Mouse (Mus musculus) lung, adult 2 months (tissue): ENCODE results near the gene Patj. TPM values are rescaled to one million over a fixed set of nuclear protein-coding genes. Genes with fewer than 3 reads are reported as not detected.

Source experiments
- DNase-seq: peaks from one replicate; pipeline ENCODE4 v3.0.0; 2022
- H3K4me1 ChIP-seq: fragments of 200-500 bp; 2 replicates; pipeline ENCODE4 v1.6.1; 2011; ENCODE audit warnings: low read length; ENCODE audit not compliant: control insufficient read depth, insufficient read depth
- H3K4me3 ChIP-seq: fragments of 200-500 bp; replicated peaks from 2 replicates; pipeline ENCODE3; 2011; ENCODE audit warnings: low read depth, mild to moderate bottlenecking, control low read depth, low read length; ENCODE audit errors: extremely low read depth
- CTCF ChIP-seq: fragments of 200-500 bp; IDR thresholded peaks from 2 replicates; pipeline ENCODE4 v1.5.1; 2011; ENCODE audit warnings: mild to moderate bottlenecking, low read length, control low read depth; ENCODE audit not compliant: insufficient read depth
- POLR2A ChIP-seq: fragments of 200-500 bp; IDR thresholded peaks from 2 replicates; pipeline ENCODE4 v1.6.1; 2011; ENCODE audit warnings: low read depth, mild to moderate bottlenecking, control low read depth, low read length, borderline replicate concordance; ENCODE audit errors: extremely low read depth
- WGBS: fragments of 180-500 bp; shearing (Covaris S2); methylation state at CpG from one replicate; pipeline ENCODE4 v1.1.7; 2018; 5-methylcytosine and 5-hydroxymethylcytosine counted together
- polyA plus RNA-seq: library from polyadenylated mRNA; depleted of rRNA; stranded (reverse); fragments of >200 nt; gene quantifications from 2 replicates; pipeline ENCODE4 v1.2.3, GENCODE M21; 2012

Gene Patj
- polyA plus RNA-seq, 1 experiment: 17.4 TPM

DNA sequence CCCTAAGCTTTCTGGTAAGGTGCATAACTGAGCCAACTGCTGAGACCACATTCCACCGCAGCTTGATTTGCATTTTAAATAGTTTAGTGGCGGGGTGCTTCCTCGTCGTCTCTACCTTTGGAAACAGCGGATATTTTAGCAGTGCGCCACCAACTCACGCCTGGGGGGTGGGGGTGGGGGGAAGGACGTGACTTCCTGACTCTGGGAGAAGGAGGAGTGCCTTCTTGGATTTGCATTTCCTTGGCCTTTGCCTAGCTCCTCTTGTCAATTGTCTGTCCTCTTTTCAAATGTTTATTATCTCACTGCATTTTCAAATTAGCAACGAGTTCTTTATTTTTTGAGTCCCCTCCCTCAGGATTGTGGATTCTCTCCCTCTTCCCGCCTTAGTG lies 332.4 kb downstream of the Patj start:
- DNase-seq: no peak
- H3K4me1 ChIP-seq: no peaks in the 10 kb centered on the region; the same call in 1 of the 2 replicates
- 7% methylated on average over 10 of the region's 10 CpGs for WGBS
- H3K4me3 ChIP-seq: no peak overlapping the region
- no peak for TF ChIP-seq POLR2A
- no peak for TF ChIP-seq CTCF

DNA sequence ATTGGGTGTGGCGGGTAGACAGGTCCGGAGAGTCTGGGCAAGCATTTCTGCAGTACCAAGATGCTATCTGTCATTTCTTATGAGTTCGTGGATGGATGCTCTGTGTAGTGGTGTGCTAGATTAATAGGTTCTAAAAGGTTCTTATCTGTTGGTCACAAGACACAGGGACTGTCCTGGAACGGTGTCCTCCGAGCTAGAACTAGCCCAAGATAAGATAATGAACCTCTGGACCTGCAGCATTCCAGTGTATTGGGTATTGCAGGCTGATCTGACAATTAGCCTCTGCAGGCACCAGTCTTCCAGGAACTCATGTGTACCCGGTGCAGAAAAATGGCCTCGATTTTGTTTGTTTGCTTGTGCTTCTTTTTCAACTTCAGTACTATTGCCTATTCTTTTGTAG lies 333.1 kb downstream of the Patj start:
- H3K4me1 ChIP-seq: no peaks in the 10 kb centered on the region; the same call in 1 of the 2 replicates
- 56% methylated on average over 7 of the region's 7 CpGs for WGBS
- TF ChIP-seq CTCF (no peak), POLR2A (no peak)
- no peak for DNase-seq
- no peak overlapping the region for H3K4me3 ChIP-seq

DNA sequence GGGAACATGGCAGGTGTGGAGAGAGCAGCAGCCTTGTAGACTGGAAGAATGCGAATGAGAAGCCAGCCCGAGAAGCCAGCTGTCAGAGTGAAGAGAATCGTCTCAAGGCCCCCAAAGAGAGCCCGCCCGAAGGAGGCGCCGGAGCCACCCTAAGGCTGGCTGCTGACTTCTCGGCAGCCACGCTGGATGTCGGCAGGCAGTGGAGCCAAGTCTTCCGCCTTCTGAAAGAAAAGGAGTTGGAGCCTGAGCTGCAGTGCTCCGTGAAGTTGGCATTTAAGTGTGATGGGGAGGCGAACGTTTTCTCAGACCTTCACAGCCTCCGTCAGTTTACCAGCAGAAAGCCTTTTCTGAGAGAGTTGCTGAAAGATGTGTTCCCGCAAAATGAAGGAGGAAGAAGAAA lies 338.1 kb downstream of the Patj start:
- no peak for DNase-seq
- WGBS: 89% methylated on average over 16 of the region's 16 CpGs
- Histone ChIP-seq H3K4me1 (no peaks in the 10 kb centered on the region), H3K4me3 (no peak overlapping the region)
- no peak for TF ChIP-seq CTCF

DNA sequence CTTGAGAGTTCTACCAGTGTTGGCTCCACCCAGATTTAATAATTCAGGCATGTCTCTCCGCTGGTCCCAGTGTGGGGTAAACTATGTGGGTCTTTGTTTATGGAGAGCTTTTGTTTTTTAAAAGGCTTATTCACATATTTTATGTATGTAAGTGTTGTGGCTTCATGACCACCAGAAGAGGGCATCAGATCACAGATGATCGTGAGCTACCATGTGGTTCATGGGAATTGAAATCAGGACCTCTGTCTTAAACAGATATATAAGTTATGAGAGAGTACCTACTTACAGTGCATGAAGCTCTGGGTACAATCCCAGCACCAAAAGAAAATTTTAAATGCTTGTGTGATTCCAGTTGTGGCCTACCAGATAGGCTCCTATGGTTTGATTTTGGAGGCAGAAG lies 344.2 kb downstream of the Patj start:
- WGBS: 19% methylated on average over 2 of the region's 2 CpGs
- no peaks in the 10 kb centered on the region; the same call in 1 of the 2 replicates for H3K4me1 ChIP-seq
- TF ChIP-seq POLR2A (no peak), CTCF (no peak)
- no peak overlapping the region for H3K4me3 ChIP-seq
- no peak for DNase-seq

DNA sequence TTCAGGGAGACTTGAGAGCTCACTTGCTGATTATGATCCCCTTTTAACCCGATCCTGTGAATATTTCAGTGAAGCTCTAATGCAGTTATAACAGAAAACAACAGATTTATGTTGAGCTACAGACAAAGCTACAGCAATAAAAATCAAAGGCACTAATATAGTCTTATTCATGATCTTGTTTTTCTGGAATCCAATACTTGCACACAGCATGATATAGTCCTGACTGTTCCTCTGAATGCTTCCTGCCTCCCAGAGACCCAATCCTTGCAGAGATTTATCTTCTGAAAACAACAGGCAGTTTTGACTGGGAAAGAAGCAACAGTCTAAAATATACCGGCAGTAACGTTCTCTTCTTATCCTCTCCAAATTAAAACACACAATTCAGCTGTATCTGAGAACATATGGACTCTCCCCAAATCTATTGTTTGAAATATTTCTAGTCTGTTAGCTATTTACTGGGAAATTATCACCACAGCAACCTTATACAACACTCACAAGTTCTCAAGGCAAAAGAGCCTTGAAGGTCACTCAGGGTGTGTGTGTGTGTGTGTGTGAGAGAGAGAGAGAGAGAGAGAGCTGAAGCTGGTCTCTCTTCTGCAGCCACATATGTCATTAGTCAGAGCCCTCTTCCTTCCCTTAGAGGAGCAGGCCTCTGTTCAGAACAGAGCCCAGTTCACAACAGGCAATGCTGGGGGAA lies 347.8 kb downstream of the Patj start:
- TF ChIP-seq CTCF (no peak), POLR2A (no peak)
- WGBS: 53% methylated on average over 3 of the region's 3 CpGs
- H3K4me1 ChIP-seq: no peaks in the 10 kb centered on the region; the same call in 1 of the 2 replicates
- no peak for DNase-seq
- no peak overlapping the region for H3K4me3 ChIP-seq

DNA sequence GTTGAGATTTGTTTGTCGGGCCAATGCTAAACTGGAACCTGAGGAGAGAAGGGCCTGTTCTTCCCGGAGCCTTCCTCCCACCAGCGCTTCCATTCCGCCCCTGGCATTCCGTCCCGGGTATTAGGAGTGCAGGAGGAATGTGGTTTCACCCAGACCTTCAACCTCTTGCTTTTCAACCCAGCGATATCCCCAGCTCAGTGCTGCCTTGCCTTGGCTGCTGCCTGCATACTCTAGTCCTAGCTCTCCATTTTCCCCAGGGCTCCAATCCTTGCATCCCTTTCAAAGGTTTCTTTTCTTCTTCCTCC lies 348.3 kb downstream of the Patj start:
- TF ChIP-seq CTCF (no peak), POLR2A (no peak)
- Histone ChIP-seq H3K4me3 (no peak overlapping the region), H3K4me1 (no peaks in the 10 kb centered on the region; the same call in 1 of the 2 replicates)
- 27% methylated on average over 7 of the region's 7 CpGs for WGBS
- DNase-seq: no peak

DNA sequence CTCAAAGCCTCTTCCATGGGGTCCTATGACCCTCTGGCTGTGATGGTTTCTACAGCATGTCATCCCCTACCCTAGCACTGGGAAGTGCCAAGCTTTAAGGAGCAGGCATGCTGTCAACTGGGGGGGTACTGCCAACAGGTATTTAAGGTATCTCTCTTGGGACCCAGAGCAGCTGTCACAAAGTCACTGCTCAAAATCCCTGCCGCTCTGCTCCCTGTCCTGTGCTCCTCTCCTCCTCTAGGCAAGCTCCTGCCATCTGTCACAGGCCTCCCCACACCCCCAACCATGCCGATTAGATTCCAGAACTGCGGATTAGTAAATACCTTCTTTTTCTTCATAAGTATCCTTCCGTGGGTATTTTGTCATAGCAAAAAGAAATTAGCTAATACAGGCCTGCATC lies 358.9 kb downstream of the Patj start:
- H3K4me3 ChIP-seq: no peak overlapping the region
- TF ChIP-seq POLR2A (no peak), CTCF (no peak)
- no peak for DNase-seq
- no peaks in the 10 kb centered on the region for H3K4me1 ChIP-seq
- WGBS: 83% methylated on average over 4 of the region's 4 CpGs

DNA sequence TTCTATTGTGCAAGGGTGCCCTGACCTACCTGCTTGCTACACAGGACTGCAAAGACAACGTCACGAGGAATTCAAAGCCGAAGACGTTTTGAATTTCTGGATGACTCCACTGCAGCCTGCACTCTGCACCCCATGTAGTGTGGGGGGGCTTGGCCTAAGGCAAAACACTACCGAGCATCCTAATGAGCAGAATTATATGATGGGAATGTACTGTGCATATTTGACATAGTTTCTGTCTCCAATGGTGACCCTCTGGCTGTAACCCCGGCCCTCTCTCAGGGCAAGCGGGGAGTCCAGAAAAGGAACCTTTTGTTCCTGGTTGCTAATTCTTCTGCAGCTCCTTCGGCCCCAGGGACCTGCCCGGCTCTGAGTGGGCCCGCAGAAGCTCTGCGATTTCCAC lies 360.6 kb downstream of the Patj start:
- no peak for TF ChIP-seq POLR2A
- TF ChIP-seq CTCF: no peak
- DNase-seq: no peak

DNA sequence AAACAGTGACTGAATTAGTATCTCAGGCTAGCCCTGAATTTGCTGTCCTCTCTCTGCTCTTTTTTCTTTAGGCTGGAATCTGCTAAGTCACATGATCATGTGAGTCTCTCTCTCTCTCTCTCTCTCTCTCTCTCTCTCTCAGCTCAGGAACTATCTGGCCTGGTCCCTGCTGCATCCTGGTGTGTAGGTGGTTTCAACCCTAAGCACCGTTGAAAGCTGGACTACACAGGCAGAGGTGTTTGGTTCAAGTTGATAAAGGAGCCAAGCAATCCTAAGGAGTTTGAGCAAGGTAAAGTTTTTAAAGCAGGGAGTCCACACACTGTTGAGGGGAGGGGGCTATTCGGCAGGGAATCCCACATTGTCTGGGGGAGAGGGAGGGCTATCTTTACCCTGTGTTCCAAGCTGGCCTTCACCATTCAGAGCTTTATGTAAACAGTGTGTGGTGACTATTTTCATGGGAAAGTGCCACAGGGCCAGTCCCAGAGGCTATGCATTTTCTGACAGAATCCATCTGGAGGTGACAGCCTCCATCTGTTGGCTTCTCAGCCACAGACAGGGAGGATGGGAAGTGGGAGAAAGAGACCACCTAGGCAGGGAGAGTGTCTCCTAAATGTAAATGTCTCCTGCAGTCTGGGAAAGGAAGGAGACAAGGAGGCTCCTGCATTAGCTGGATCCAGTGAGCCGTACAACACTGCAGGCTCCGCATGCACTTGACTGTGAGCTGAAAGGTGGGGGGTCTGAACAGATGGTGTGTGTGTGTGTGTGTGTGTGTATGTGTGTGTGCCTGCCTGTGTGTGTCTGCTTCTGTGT lies 362.6 kb downstream of the Patj start:
- 48% methylated on average over 4 of the region's 4 CpGs for WGBS
- Histone ChIP-seq H3K4me3 (no peak overlapping the region), H3K4me1 (no peaks in the 10 kb centered on the region)
- TF ChIP-seq CTCF (no peak), POLR2A (no peak)
- no peak for DNase-seq

More for the DNA sequence above, 360.6 kb downstream of the Patj start:
- WGBS: 63% methylated on average over 11 of the region's 11 CpGs
- Histone ChIP-seq H3K4me3 (no peak overlapping the region), H3K4me1 (no peaks in the 10 kb centered on the region)

DNA sequence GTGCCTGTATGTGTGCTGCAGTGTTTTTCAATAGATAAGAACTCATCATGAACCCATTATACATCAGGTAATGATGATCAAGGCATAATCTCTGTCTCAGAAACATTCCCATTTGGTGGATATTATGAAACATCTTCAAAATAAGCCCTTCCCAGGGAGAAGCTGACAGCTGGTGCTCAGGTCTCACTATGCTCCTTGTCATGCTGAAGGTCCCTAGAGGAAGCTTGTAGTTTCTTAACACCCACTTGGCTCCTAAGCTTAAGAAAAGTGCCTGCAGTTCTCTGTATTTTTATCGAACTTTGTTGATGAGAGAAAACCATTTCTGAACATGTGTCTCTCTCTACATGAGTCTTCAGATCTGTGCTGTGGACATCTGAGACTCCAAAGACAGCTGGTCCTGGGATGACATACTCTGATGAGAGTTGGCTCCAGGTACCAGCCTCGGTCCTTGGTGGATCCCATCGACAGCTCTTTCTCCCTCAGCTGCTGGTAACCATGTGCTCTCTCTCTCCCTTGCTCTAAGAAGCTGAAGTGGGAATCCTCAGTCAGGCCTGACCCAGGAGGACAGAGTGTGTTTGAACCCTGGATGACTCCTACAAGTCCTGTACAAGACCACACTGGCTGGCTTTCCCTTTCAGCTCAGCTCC lies 363.4 kb downstream of the Patj start:
- Histone ChIP-seq H3K4me1 (no peaks in the 10 kb centered on the region), H3K4me3 (no peak overlapping the region)
- TF ChIP-seq POLR2A (no peak), CTCF (no peak)
- WGBS: 48% methylated on average over 3 of the region's 3 CpGs
- no peak for DNase-seq
